Mouse (Mus musculus) lung, postnatal 0 days (tissue): Measurements from ENCODE around the gene Cnpy2. TPM values are rescaled to one million over a fixed set of nuclear protein-coding genes. Genes with fewer than 3 reads are reported as not detected.

Source experiments
- ATAC-seq: fragments of 200-750 bp; cut with Nextera tagmentation; 2 replicates; pipeline ENCODE4 v1.8.0; 2017; ENCODE audit warnings: moderate library complexity
- DNase-seq: peaks from one replicate; pipeline ENCODE4 v3.0.0-alpha.2; 2016; ENCODE audit warnings: low spot score
- H3K27ac ChIP-seq: fragments of 300-500 bp; sonication (generic); 2 replicates; pipeline ENCODE4 v1.5.1; 2014; ENCODE audit warnings: antibody characterized with exemption, mild to moderate bottlenecking, low read length, mixed read lengths
- H3K27me3 ChIP-seq: fragments of 300-500 bp; sonication (generic); replicated peaks from 2 replicates; pipeline ENCODE4 v1.6.1; 2014; ENCODE audit warnings: low read length, mixed read lengths; ENCODE audit not compliant: insufficient read depth
- H3K36me3 ChIP-seq: fragments of 300-500 bp; sonication (generic); 2 replicates; pipeline ENCODE4 v1.6.1; 2014; ENCODE audit warnings: low read length, mixed read lengths; ENCODE audit not compliant: insufficient read depth
- H3K4me1 ChIP-seq: fragments of 300-500 bp; sonication (generic); 2 replicates; pipeline ENCODE4 v1.6.1; 2014; ENCODE audit warnings: antibody characterized with exemption, low read depth, low read length, mixed read lengths; ENCODE audit not compliant: insufficient read depth
- H3K4me2 ChIP-seq: fragments of 300-500 bp; sonication (generic); replicated peaks from 2 replicates; pipeline ENCODE4 v1.6.1; 2014; ENCODE audit warnings: low read depth, mild to moderate bottlenecking, low read length, moderate library complexity, mixed read lengths
- H3K4me3 ChIP-seq: fragments of 300-500 bp; sonication (generic); 2 replicates; pipeline ENCODE4 v1.5.1; 2014; ENCODE audit warnings: low read depth, low read length
- H3K9ac ChIP-seq: fragments of 300-500 bp; sonication (generic); replicated peaks from 2 replicates; pipeline ENCODE4 v1.6.1; 2014; ENCODE audit warnings: low read depth, mild to moderate bottlenecking
- H3K9me3 ChIP-seq: fragments of 300-500 bp; sonication (generic); 2 replicates; pipeline ENCODE4 v1.6.1; 2016; ENCODE audit warnings: low read length, mixed read lengths
- CTCF ChIP-seq: IDR thresholded peaks from 2 replicates; pipeline ENCODE4 v1.5.1; 2016; ENCODE audit warnings: antibody characterized with exemption, mild to moderate bottlenecking
- EP300 ChIP-seq: IDR thresholded peaks from 2 replicates; pipeline ENCODE4 v1.6.1; 2016; ENCODE audit warnings: antibody characterized with exemption, mild to moderate bottlenecking, control low read depth
- WGBS: fragments of 180-500 bp; shearing (Covaris S2); extraction: QIAGEN DNeasy Blood & Tissue Kit; methylation state at CpG from one replicate; pipeline ENCODE4 v1.1.7; 2014; 5-methylcytosine and 5-hydroxymethylcytosine counted together
- polyA plus RNA-seq: library from polyadenylated mRNA; unstranded; fragments of >200 nt; fragmentation: Nextera tagmentation; extraction: Ambion mirVana; gene quantifications from 2 replicates; pipeline ENCODE4 v1.2.1, GENCODE M21; 2015

Cnpy2 gene
- polyA plus RNA-seq, 1 experiment from 2014 or later, result 243 TPM

GRCm38 (mm10) chr10:128361836-128362235 lies 39.6 kb downstream of the Cnpy2 start:
- Histone ChIP-seq H3K4me2 (no peak overlapping the region), H3K9ac (no peak overlapping the region), H3K36me3 (peaks cover 27% of the 10 kb centered on the region), H3K9me3 (no peaks in the 10 kb centered on the region), H3K27me3 (no peaks in the 10 kb centered on the region), H3K27ac (no peak overlapping the region), H3K4me1 (no peaks in the 10 kb centered on the region), H3K4me3 (no peak overlapping the region)
- WGBS, result 85% methylated on average over 6 of the region's 6 CpGs
- ATAC-seq (no peak), DNase-seq (no peak)
- no peak for TF ChIP-seq CTCF
- TF ChIP-seq EP300, result no peak

GRCm38 (mm10) chr10:128362568-128362967 lies 40.3 kb downstream of the Cnpy2 start:
- ATAC-seq (peak; percentile 37; the same call in 1 of the 2 replicates), DNase-seq (peak; percentile 44)
- Histone ChIP-seq H3K36me3 (peaks cover 27% of the 10 kb centered on the region), H3K27ac (no peak overlapping the region), H3K9ac (no peak overlapping the region), H3K4me2 (no peak overlapping the region), H3K27me3 (no peaks in the 10 kb centered on the region), H3K9me3 (no peaks in the 10 kb centered on the region), H3K4me3 (no peak overlapping the region), H3K4me1 (peaks cover 1% of the 10 kb centered on the region; the same call in 1 of the 2 replicates)
- 37% methylated on average over 3 of the region's 3 CpGs for WGBS
- no peak for TF ChIP-seq EP300
- peak; percentile 72 for TF ChIP-seq CTCF

- H3K4me1 ChIP-seq, result peaks cover 5% of the 10 kb centered on the region; the same call in 1 of the 2 replicates
Observed at GRCm38 (mm10) chr10:128367899-128368401, 45.7 kb downstream of the Cnpy2 start.

GRCm38 (mm10) chr10:128368402-128369217 lies 46.4 kb downstream of the Cnpy2 start, which contains the start of gene Coq10a:
Gene Coq10a, minus strand, starts transcription at chr10:128368997.
- peak within 1 kb of the TSS; percentile 70 for H3K4me2 ChIP-seq
- H3K9ac ChIP-seq, result peak within 1 kb of the TSS; percentile 54
- H3K4me1 ChIP-seq, result peaks cover 5% of the 10 kb centered on the region; the same call in 1 of the 2 replicates
- ATAC-seq, result peak; percentile 97
- H3K4me3 ChIP-seq, result peak within 1 kb of the TSS; percentile 70
- 0 out of 2 replicates have a peak, but pooled peaks cover under 1% of the 10 kb centered on the region for H3K36me3 ChIP-seq
- WGBS, result under 1% methylated on average over 65 of the region's 87 CpGs
- no peaks in the 10 kb centered on the region for H3K27me3 ChIP-seq
- no peak for TF ChIP-seq CTCF
- H3K9me3 ChIP-seq, result no peaks in the 10 kb centered on the region
- peak within 1 kb of the TSS; percentile 90 for H3K27ac ChIP-seq
- DNase-seq, result peak; percentile 97

More at GRCm38 (mm10) chr10:128367899-128368401, 45.7 kb downstream of the Cnpy2 start:
- Histone ChIP-seq H3K36me3 (peaks cover 7% of the 10 kb centered on the region), H3K4me2 (peak overlapping the region; percentile 70), H3K27me3 (no peaks in the 10 kb centered on the region), H3K4me3 (peak overlapping the region; percentile 70), H3K9ac (peak overlapping the region; percentile 54), H3K9me3 (no peaks in the 10 kb centered on the region), H3K27ac (peak overlapping the region; percentile 90)
- TF ChIP-seq CTCF (0 out of 2 replicates have a peak, but pooled peaks have one; percentile 5), EP300 (no peak)
- DNase-seq (no peak), ATAC-seq (no peak)
- 16% methylated on average over 19 of the region's 19 CpGs for WGBS

GRCm38 (mm10) chr10:128369218-128369543 lies 46.9 kb downstream of the Cnpy2 start:
- TF ChIP-seq CTCF, result no peak
- no peak for TF ChIP-seq EP300
- Histone ChIP-seq H3K4me3 (peak overlapping the region; percentile 70), H3K27me3 (no peaks in the 10 kb centered on the region), H3K27ac (peak overlapping the region; percentile 90), H3K4me1 (peaks cover 5% of the 10 kb centered on the region; the same call in 1 of the 2 replicates), H3K9me3 (no peaks in the 10 kb centered on the region), H3K9ac (peak overlapping the region; percentile 54), H3K36me3 (no peaks in the 10 kb centered on the region), H3K4me2 (peak overlapping the region; percentile 70)
- DNase-seq, result no peak
- WGBS, result 2% methylated on average over 9 of the region's 9 CpGs
- no peak for ATAC-seq

- H3K4me2 ChIP-seq, result peak overlapping the region; percentile 70; the same call in 1 of the 2 replicates
- TF ChIP-seq EP300, result no peak
- TF ChIP-seq CTCF, result no peak
- H3K27ac ChIP-seq, result peak overlapping the region; percentile 90
- H3K27me3 ChIP-seq, result no peaks in the 10 kb centered on the region
- DNase-seq (no peak), ATAC-seq (no peak)
- no peaks in the 10 kb centered on the region for H3K36me3 ChIP-seq
- H3K9ac ChIP-seq, result no peak overlapping the region
- H3K9me3 ChIP-seq, result no peaks in the 10 kb centered on the region
- peaks cover 5% of the 10 kb centered on the region; the same call in 1 of the 2 replicates for H3K4me1 ChIP-seq
- no peak overlapping the region for H3K4me3 ChIP-seq
- WGBS, result 67% methylated on average over 6 of the region's 6 CpGs
Observed at GRCm38 (mm10) chr10:128369599-128369998, 47.3 kb downstream of the Cnpy2 start.
